Mouse (Mus musculus) adrenal gland, adult 18-20 months (tissue): Measurements from ENCODE around the gene Cd164. TPM values are rescaled to one million over a fixed set of nuclear protein-coding genes. Genes with fewer than 3 reads are reported as not detected.
"Not testable (repeated sequence)": the region's sequence is repeated elsewhere in the genome, so short reads cannot be mapped to it uniquely, and the experiment has no call there.

Experiments
- DNase-seq, 2 experiments: peaks; one replicate each; pipeline ENCODE4 v3.0.0; 2021 to 2022; ENCODE audit warnings: low spot score in 2 of 2
- total RNA-seq, 2 experiments: library from RNA; stranded (reverse); gene quantifications; 1 replicate in 1 of 2; 2 replicates in 1 of 2; pipeline ENCODE4 v1.2.3; 2021

The Cd164 gene
- total RNA-seq, 2 experiments from 2014 or later, result 213 to 232 TPM

DNA sequence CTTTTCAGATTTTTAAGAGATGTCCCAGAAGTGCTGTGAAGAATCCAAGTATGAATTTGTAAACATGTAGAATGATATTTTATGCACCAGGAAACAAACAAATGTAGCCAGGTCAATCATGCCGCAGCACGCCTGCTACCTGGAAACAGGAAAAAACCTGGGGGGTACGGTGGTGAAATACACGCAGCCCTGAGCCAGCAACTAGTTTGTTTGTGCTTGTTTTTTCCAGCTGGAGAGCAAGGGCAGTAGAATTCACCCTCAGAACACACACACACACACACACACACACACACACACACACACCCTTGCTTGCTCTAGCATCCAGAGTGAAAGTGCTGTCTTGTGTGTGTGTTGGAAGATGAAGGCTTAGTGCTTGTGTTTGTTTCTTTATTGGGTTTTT is 28.1 kb upstream of the Cd164 start:
- DNase-seq, result no peak

DNA sequence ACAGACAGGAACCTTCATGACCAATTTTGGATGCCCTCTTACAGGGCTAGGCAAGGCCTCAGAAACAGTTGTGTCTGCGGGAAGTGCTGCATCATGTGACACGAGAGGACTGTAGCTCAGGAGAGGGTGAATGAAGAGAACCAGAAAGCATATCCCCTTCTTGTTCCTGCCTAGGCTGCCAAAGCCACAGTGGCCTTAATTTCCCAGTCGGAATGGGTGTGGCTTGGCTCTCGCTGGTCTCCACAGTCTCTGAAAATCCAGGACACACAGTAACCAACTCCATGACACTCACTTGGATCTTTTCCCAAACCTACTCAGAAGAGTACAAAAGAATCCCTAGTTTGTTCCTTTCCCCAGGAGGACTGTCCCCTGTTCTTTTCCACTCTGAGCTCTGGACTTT is 18.3 kb upstream of the Cd164 start:
- no peak for DNase-seq

DNA sequence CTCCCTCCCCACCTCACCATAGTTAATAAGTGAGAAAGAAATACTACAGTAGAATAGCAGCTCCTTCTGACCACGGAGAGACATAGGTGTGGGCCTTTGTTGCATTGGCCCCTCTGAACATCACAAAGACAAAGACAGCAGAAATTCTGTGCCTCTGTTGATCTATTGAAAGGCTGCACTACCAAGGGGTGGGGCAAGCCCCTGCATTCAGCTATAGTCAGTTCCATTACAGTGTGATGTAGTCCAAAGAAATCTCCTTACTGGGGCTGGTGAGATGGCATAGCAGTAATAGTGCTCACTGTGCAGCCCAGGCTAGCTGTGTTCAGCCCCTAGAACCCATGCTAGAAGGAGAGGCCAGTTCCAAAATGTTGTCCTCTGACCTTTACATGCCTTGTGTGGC is 14.2 kb upstream of the Cd164 start:
- DNase-seq, result no peak

DNA sequence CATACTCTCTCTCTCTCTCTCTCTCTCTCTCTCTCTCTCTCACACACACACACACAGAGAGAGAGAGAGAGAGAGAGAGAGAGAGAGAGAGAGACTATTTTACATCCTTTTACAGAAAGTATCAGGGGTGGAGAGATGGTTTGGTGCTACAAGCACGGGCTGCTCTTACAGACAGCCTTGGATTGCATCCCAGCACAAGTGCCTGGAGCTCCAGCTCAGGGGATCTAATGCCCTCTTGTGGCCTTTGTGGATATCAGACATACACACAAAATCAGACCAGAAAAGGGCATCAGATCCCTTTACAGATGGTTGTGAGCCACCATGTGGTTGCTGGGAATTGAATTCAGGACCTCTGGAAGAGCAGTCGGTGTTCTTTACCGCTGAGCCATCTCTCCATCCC is 13.8 kb upstream of the Cd164 start:
- not testable (repeated sequence) for DNase-seq

DNA sequence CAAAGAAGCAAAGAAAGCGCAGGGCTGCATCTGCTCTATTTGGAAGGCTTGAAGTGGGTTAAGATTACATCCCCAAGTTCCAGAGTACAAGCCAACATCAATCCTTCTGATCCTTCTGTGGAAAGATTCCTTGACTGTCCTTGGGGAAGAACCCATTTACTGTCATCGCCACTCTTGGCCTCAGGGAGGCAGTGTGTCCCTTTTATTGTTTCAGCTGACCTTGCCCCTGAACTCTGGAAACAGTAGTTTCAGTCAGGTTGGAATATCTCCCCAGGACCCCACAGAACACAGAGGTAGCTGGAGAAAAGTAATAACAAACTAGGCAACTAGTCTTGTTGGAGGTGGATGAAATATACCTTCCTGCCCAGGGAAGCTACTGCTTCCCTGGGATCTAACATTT is 10.1 kb upstream of the Cd164 start:
- no peak for DNase-seq

DNA sequence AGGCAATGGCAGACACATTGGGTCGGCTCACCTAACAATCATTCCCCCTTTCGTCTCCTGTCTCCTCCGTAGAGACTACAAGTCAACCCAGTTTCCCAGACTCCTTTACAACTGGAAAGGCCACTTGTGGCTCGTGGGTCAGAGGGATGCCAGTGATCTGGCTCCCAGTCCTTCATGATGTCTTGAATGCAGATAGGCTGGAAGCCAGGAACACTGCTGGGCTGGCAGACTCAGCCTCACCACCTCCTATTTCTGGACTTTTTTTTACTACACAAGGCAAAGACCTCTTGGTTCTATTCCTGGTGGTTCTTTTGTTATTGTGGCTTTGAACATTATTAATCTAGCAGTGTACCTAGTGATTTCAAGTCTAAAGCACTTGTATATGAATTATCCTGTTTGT is 4.9 kb upstream of the Cd164 start:
- DNase-seq, result no peak

DNA sequence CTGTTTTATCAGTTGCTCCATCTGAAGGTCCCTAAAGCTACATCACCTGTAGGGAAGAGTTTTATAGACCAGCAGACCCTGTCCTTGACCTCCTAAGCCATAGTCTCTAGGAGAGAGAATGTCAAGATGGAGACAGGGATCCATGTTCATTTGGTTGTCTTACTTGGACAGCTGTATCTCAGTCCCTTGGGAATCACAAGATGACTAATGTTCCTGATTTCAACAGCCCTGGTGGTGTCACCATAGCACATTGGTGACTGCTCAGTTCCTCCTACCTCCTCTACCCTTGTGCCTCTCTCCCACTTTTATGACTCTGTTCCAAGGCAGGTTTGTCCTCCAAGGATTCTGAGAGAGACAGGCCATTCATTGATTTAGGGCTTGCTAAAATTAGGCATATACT is 4.3 kb upstream of the Cd164 start:
- DNase-seq, result no peak

DNA sequence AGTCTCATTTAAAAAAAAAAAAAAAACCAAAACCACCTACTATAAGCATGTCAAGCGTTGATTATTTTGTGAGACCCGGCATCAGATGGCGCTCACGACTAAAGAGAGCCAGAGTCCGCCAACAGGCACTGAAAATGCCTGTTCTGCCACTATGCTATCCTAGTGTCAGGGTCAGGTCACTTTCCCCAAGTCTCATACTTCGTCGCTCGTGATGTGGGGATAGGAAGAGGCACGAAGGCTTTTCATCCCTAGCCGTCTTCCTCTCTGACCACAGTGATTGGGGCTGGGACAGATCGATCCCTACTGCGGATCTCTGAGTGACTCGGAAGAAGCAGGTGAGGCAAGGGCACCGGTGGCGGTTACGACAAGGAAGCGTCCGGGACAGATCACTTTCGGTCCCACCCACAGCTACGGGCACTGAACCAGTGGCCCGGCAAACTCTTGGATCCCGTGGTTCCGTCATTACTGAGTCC is 670 bp upstream of the Cd164 start:
- DNase-seq, result no peak

DNA sequence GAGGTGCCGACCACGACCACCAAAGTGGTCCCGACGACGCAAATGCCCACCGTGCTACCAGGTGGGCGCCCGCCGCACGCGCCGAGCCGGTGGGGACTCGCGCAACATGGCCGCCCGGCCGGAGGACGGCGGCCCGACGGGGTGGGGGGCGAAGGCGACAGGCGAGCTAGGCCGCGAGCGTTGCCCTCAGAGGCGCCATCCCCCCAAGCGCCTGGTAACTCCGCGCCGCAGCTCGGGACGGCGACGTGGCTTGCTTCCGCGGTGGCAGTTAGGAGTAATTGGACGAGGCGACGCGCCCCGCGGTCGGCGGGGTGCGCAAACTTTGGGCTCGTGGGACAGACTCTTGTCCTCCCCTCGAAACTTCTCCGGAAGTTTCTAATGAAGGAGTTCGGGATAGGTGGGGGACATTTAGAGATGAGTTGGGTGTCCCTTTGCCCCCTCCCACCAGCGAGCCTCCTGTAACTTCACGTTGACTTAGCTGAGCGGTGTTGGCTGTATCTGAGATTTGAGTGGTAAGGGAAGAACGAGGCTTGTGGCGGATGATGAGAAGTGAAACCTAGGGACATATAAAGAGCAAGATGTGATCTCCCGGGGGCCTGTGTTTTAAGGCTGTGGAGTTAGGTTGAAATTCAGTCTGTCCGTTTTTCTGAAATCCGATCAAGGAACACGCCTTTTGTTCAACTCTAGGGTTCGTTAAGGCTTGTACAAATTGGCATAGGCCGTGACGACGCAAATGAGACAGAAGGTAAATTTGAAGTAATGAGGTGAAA is 611 bp downstream of the Cd164 start:
- DNase-seq, result peak; percentile 58 to 62

DNA sequence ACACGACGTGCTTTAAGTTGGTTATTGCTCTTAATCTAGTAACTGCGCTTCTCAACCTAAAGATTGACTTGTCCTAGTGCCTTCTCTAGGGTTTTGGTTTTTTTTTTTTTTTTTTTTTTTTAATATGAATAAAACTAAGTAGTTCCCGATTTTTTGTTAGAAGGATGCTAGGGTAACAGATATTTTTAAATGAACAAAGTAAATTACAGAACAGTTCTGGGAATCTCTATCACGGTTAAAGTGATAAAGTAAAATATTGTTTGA is 1.1 kb downstream of the Cd164 start:
- DNase-seq, result no peak

DNA sequence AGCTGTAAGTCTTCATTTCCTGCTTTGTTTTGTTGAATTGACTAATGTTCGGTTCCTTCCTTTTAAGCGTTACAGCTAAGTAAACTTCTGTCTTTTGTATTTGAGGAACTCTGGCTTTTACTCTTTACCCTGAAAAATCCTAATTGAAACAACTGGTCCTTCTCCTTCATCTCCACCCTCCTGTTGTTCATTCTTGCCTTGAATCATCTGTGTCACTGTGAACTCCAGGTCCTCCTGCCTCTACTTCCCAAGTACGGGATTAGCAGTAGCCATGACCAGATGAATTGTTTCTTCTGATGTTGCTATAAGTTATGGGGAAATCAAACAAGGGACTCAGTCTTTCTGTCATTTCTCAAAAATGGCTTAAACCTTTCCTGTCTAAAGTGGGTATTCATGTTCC is 4.2 kb downstream of the Cd164 start:
- DNase-seq, result no peak

DNA sequence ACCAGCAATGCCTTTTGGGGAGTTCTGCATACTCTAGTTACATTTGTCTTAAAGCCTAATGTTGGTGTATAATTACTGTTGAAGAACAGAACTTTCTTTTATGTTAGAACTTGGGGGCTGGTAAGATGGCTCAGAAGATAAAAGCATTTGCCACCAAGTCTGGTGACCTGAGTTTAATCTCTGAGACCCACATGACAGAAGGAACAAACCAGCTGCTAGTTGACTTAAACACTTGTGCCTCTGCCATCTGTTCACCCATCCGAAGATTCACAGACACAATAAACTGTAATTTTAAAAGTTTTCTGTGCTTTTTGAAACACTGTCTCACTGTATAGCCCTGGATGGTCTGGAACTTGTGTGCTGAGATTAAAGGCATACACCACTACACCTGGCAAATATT is 6.5 kb downstream of the Cd164 start:
- no peak for DNase-seq

DNA sequence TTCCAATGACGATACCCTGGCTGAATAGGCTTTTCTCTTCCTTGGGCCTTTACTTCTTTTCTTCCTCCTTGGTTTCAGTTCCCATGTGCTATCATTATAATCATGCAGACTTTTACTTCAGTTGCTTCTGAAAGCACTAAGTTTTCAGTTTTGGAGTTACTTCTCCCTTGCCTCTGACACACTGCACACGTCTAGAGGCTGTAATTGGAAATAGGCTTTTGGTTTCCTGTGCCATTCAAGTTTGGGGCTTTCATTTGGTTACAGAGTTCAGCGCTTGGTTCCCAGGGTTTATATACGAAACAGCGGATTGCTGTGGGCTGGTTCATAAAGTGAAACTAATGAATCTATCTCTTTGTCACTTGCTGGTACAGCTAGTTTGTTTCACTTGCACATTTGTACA is 10.8 kb downstream of the Cd164 start:
- DNase-seq, result no peak

DNA sequence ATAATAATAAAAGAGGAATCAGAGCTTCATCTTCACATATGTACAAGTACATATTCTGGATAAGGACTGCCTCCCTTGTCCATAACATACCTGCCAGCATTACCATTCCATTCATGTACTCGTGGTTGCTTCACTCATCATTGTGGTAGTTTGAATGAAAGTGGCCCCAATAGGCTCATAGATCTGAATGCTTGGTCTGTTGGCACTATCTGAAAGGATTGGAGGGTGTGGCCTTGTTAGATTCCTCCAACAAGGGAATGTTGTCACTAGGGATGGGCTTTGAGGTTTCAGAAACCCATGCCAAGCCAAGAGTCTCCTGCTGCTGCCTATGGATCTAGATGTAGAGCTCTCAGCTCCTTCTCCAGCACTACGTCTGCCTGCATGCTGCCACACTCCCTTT is 16.8 kb downstream of the Cd164 start:
- no peak for DNase-seq

DNA sequence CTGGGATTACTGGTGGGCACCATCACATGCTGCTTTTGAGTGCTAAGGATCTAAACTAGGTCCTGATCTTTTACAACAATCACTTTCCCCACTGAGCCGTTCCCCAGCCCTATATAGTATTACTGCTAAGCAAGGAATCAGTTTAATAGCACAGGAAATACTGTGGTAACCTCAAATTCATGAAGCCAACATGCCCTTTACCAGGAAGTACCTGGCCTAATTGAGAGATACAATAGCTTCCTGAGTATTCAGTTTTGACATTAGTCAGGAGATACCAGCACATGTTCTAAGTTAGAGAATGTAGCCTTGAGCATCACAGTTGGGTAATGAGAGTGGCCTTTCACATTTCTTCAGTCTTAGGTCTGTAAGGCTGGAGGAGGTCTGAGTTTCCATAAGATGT is 17.5 kb downstream of the Cd164 start:
- DNase-seq, result no peak

DNA sequence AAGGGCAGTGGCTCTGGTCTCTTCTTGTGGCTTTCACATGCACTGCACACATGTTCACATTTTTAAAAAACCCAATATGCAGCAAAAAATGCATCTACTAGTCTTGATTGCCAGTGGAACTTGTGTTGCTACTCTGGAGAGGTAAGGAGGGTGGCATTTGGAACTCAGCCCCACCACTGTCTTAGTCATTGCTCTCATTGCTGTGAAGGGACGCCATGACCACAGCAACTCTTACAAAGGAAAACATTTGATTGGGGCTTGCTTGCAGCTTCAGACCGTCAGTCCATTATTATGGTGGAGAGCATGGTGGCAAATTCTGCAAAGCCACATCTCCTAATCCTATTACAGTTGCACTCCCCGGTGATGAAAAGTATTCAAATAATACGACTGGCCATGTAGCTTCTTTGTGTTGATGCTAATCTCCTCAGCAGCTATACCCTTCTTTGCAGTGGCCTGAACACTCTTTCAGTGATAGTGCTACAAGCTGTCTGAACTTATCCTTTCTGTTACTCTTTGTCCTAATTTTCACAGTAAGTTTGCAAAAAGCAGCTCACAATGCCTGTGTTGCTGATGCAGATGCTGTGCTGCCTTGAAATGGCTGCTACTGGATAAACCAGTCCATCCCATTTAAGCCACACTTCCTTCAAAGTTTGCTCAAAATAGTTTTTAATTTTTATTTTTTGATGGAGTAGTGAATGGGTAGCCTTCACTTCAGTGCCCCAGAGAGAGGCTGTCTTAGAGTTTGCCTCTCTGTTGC is 18.2 kb downstream of the Cd164 start:
- no peak for DNase-seq

DNA sequence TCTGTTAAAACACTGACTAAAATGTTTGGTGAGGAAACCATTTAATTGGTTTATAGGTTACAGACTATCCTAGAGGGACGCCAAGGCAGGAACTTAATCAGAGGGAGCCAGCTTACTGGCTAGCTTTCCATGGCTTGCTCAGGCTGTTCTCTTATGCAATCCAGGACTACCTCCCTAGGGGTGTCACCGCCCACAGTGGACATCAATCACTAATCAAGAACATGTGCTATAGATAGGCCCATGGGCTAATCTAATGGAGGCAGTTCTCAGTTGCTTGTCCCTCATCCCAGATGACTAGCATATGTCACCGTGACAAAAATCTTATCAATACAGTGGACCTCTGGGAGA is 18.7 kb downstream of the Cd164 start:
- DNase-seq, result no peak

DNA sequence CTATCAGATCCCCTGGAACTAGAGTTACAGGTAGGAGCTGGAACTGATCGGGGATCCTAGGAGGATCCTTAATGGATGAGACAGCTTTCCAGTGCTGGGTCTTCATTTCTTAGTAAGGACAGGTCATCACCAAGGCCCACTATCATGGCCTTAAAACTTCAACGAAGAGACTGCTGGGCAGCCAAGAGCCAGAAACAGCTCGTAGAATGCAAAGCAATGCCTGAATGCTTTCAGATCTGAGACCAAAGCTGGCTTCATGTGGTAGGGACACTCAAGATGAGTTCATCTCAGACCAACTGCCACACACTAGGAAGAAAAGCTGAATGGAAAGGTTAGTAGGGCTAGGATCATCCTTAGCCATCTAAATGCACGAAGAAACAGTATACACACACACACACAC is 19.8 kb downstream of the Cd164 start:
- DNase-seq, result no peak

DNA sequence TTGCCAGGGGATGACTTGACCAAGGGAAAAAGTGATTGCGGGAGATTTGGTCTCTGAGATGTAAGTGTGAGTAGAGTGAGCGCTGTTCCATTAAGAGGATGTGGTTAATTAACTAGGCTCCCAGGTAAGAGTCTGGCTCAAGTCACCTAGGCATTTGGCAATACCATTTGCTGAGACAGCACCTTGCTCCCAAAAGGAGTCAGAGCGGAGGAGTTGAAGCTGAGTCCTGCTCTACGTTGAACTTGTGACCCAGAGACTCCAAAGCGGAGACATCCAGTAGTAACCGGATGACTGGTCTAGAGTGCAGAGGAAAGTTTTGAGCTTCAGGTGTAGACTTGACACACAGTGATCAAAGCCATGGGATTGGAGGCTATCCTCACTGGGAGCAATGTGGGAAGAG is 22.8 kb downstream of the Cd164 start:
- no peak for DNase-seq

DNA sequence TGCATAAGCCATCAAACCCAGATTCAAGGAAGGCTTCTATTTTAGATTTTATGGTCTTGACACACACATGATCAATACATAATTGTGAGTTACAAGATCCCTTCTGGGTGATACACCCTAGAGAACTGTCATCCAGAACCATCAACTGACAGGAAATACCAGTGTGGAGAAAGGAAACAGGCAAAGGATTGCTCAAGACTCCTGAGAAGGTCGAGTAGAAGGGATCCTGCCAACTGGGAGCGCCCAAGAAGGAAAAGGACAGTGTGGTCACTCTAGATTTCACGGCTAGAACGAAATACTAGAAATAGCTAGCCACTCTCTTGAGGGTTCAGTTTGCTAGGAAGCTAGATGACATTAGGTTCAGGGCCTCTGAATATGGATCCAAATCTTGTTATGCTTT is 24.2 kb downstream of the Cd164 start:
- DNase-seq, result no peak

DNA sequence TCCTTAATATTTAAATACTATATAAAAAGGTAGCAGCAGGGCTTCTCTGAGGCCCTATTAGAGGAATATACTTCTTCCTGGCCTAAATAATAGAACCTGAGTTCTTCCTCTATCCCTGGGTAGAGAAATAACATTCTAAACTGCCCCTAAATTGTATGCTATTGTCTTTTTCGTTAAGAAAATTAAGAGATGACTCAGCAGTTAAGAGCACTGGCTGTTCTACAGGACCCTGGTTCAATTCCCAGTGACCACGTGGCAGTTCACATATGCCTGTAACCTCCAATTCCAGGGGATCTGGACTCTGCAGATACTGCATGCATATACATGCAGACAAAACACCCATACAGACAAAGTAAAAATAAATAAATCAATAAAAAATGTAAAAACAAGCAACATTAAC is 24.6 kb downstream of the Cd164 start:
- DNase-seq, result no peak

DNA sequence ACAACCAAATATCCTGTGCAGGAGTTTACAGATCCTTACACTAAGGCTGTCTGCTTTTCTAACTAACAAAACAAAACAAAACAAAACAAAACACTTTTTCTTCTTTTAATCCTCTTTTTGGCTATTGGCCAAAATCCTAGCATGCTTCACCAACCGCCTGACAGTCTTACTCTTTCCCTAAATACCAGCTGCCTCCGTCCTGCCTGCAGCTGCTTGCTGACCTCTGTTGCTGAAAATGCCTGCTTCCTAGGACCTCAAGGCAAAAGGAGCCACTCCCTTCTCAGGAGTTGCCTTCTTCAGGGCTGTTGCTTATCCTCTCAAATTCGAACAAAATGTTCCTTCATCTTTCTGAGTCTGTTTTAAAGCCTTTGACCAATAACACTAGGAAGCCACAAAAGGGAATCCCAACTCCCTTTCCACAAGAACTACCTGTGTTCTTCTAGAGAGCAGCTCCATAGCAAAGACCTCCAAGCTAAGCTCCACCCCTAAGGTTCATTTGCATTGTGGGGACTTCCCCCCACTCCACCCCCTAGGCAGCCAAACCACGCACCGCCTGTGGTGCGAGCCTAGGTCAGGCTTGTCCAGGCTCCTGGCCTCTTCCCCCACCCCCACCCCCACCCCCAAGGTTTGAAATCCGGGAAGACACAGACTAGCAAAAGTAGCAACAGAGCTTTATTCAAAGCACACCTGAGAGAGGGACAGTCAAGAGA is 25.4 kb downstream of the Cd164 start:
- DNase-seq, result no peak
